Mouse (Mus musculus) neural tube, embryonic 14.5 days (tissue): ENCODE data around the gene Sae1. TPM values are rescaled to one million over a fixed set of nuclear protein-coding genes. Genes with fewer than 3 reads are reported as not detected.

Source experiments
- ATAC-seq: fragments of 200-750 bp; cut with Nextera tagmentation; 2 replicates; pipeline ENCODE4 v1.8.0; 2017; ENCODE audit warnings: low read depth, mild to moderate bottlenecking, moderate TSS enrichment, moderate library complexity
- H3K27ac ChIP-seq: fragments of 300-500 bp; sonication (generic); 2 replicates; pipeline ENCODE4 v1.5.1; 2014; ENCODE audit warnings: low read depth, mild to moderate bottlenecking, control low read depth, low read length, moderate library complexity, mixed read lengths
- H3K27me3 ChIP-seq: fragments of 300-500 bp; sonication (generic); 2 replicates; pipeline ENCODE4 v1.6.1; 2014; ENCODE audit warnings: low read length; ENCODE audit not compliant: control insufficient read depth, insufficient read depth
- H3K36me3 ChIP-seq: fragments of 300-500 bp; sonication (generic); 2 replicates; pipeline ENCODE4 v1.6.1; 2014; ENCODE audit warnings: low read length, mixed read lengths; ENCODE audit not compliant: control insufficient read depth, insufficient read depth
- H3K4me1 ChIP-seq: fragments of 300-500 bp; sonication (generic); 2 replicates; pipeline ENCODE4 v1.6.1; 2014; ENCODE audit warnings: low read length; ENCODE audit not compliant: control insufficient read depth, insufficient read depth
- H3K4me2 ChIP-seq: fragments of 300-500 bp; sonication (generic); 2 replicates; pipeline ENCODE4 v1.6.1; 2014; ENCODE audit warnings: mild to moderate bottlenecking, low read depth, low read length, control low read depth
- H3K4me3 ChIP-seq: fragments of 300-500 bp; sonication (generic); 2 replicates; pipeline ENCODE4 v1.5.1; 2014; ENCODE audit warnings: low read depth, low read length, control low read depth, mixed read lengths
- H3K9ac ChIP-seq: fragments of 300-500 bp; sonication (generic); replicated peaks from 2 replicates; pipeline ENCODE4 v1.6.1; 2014; ENCODE audit warnings: low read depth, mild to moderate bottlenecking, control low read depth, low read length, mixed read lengths
- H3K9me3 ChIP-seq: fragments of 300-500 bp; sonication (generic); 2 replicates; pipeline ENCODE4 v1.6.1; 2016; ENCODE audit warnings: low read length; ENCODE audit not compliant: control insufficient read depth
- WGBS: fragments of 180-500 bp; shearing (Covaris S2); extraction: QIAGEN DNeasy Blood & Tissue Kit; methylation state at CpG from one replicate; pipeline ENCODE4 v1.1.7; 2014; 5-methylcytosine and 5-hydroxymethylcytosine counted together
- polyA plus RNA-seq: library from polyadenylated mRNA; unstranded; fragments of >200 nt; fragmentation: Nextera tagmentation; extraction: Ambion mirVana; gene quantifications from 2 replicates; pipeline ENCODE4 v1.2.1, GENCODE M21; 2014

Sae1 gene
- polyA plus RNA-seq, 1 experiment from 2014 or later, result 197 TPM

GRCm38 (mm10) chr7:16344598-16344997 lies 43.0 kb downstream of the Sae1 start:
- H3K4me2 ChIP-seq, result no peak overlapping the region
- no peaks in the 10 kb centered on the region for H3K4me1 ChIP-seq
- no peak overlapping the region for H3K9ac ChIP-seq
- H3K9me3 ChIP-seq, result no peaks in the 10 kb centered on the region
- H3K27me3 ChIP-seq, result no peaks in the 10 kb centered on the region
- no peak for ATAC-seq
- H3K36me3 ChIP-seq, result peaks cover 4% of the 10 kb centered on the region; the same call in 1 of the 2 replicates
- no peak overlapping the region for H3K27ac ChIP-seq
- H3K4me3 ChIP-seq, result no peak overlapping the region
- WGBS, result 82% methylated on average over 3 of the region's 3 CpGs

DNA sequence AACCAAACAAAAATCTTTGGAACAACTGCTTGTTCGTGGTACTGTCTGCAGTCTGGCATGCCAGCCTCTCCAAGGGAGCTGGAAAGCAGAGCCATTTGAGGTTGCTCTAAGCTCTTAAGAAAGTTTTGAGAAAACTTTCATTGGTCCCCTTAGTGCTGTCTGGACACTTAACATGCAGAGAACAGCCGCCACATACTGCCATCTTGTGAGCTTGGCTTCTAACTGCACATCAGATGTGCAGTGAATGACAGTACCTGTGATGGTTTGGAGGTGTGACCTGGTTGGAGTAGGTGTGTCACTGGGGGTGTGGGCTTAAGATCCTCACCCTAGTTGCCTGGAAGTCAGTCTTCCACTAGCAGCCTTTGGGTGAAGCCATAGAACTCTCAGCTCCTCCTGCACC lies 49.9 kb downstream of the Sae1 start:
- Histone ChIP-seq H3K27ac (no peak overlapping the region), H3K4me2 (no peak overlapping the region), H3K4me3 (no peak overlapping the region), H3K36me3 (peaks cover 11% of the 10 kb centered on the region), H3K9me3 (no peaks in the 10 kb centered on the region), H3K9ac (no peak overlapping the region), H3K4me1 (no peaks in the 10 kb centered on the region), H3K27me3 (no peaks in the 10 kb centered on the region)
- ATAC-seq, result no peak
- WGBS, result 84% methylated on average over 2 of the region's 2 CpGs

DNA sequence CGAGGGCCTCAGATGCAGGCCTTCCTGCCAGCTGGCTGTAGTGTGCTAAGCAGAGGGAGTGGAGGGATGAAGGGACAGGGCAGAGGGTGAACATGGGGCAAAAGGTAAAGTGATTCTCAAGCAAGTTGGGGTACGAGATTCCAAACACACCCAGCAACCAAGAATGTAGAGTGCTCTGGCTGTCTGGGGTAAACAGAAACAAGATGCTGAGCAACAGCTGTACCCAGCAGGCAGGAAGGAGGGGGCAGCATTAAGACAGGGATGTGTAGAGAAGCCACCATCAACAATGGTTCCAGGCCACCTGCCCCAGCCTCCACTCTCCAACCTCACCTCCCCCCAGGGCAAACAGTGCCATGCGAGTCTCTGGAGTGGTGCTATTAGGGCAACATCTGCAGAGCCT lies 58.5 kb downstream of the Sae1 start:
- Histone ChIP-seq H3K4me2 (no peak overlapping the region), H3K27me3 (no peaks in the 10 kb centered on the region), H3K36me3 (peaks cover 33% of the 10 kb centered on the region), H3K9ac (no peak overlapping the region), H3K4me1 (no peaks in the 10 kb centered on the region), H3K4me3 (no peak overlapping the region), H3K27ac (no peak overlapping the region), H3K9me3 (no peaks in the 10 kb centered on the region)
- 80% methylated on average over 3 of the region's 3 CpGs for WGBS
- no peak for ATAC-seq

GRCm38 (mm10) chr7:16326607-16326971 lies 61.0 kb downstream of the Sae1 start:
- no peak overlapping the region for H3K4me3 ChIP-seq
- no peaks in the 10 kb centered on the region for H3K9me3 ChIP-seq
- H3K27ac ChIP-seq, result no peak overlapping the region
- WGBS, result 100% methylated on average over 2 of the region's 2 CpGs
- no peak overlapping the region for H3K9ac ChIP-seq
- peak; percentile 7; the same call in 1 of the 2 replicates for ATAC-seq
- H3K4me2 ChIP-seq, result no peak overlapping the region
- H3K36me3 ChIP-seq, result peaks cover 33% of the 10 kb centered on the region
- H3K4me1 ChIP-seq, result no peaks in the 10 kb centered on the region
- no peaks in the 10 kb centered on the region for H3K27me3 ChIP-seq

- peak; percentile 62 for ATAC-seq
- 35% methylated on average over 8 of the region's 8 CpGs for WGBS
- Histone ChIP-seq H3K4me1 (no peaks in the 10 kb centered on the region), H3K4me3 (no peak overlapping the region), H3K27me3 (no peaks in the 10 kb centered on the region), H3K27ac (no peak overlapping the region), H3K9ac (no peak overlapping the region), H3K4me2 (no peak overlapping the region), H3K9me3 (no peaks in the 10 kb centered on the region), H3K36me3 (peaks cover 33% of the 10 kb centered on the region)
Measured at GRCm38 (mm10) chr7:16325920-16326606, 61.5 kb downstream of the Sae1 start.

GRCm38 (mm10) chr7:16324661-16325060 lies 62.9 kb downstream of the Sae1 start:
- Histone ChIP-seq H3K27ac (no peak overlapping the region), H3K9me3 (no peaks in the 10 kb centered on the region), H3K9ac (no peak overlapping the region), H3K4me1 (no peaks in the 10 kb centered on the region), H3K36me3 (peaks cover 25% of the 10 kb centered on the region), H3K27me3 (no peaks in the 10 kb centered on the region), H3K4me3 (no peak overlapping the region), H3K4me2 (no peak overlapping the region)
- no peak for ATAC-seq
- 92% methylated on average over 7 of the region's 7 CpGs for WGBS

DNA sequence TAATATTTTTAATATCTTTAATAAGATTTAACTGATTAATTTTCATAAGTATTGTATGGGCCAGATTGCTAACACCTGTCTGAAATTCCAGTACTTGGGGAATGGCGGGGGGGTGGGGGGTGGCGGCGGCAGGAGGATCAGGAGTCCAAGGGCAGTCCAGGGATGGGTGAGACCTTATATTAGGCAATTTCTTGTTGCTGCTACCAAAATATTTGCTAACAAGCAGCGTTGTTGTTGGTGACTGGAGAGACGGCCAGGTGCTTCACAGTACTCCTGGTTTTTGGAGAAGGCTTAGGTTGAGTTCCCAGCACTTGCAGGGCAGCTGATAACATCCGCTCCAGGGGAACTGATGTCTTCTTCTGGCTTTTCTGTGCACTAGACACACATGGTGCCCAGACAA lies 67.1 kb downstream of the Sae1 start:
- Histone ChIP-seq H3K27me3 (no peaks in the 10 kb centered on the region), H3K9me3 (no peaks in the 10 kb centered on the region)

DNA sequence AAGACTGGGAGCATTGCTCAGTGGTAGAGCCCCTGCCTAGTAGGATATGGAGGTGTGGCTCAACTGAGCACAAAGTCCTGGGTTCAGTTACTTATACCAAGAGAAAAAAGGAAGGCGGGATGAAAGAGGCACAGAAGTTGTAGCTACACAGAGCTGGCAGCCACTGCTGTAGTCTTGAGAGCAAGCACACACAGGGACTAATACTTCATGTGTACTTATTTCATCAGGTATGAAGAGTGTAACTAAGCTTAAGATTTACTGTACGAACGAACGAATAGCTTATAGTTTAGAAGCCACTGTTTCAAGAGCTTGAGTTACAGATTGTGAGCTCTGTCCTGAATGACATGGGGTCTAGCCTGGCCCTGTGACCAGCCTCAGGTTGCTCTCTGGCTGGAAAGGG lies 68.4 kb downstream of the Sae1 start:
- no peak for ATAC-seq
- no peaks in the 10 kb centered on the region; the same call in 1 of the 2 replicates for H3K4me1 ChIP-seq
- H3K9ac ChIP-seq, result no peak overlapping the region
- H3K9me3 ChIP-seq, result no peaks in the 10 kb centered on the region
- WGBS, result 92% methylated on average over 4 of the region's 4 CpGs
- no peak overlapping the region for H3K27ac ChIP-seq
- H3K4me2 ChIP-seq, result no peak overlapping the region
- H3K27me3 ChIP-seq, result no peaks in the 10 kb centered on the region
- H3K36me3 ChIP-seq, result no peaks in the 10 kb centered on the region
- no peak overlapping the region for H3K4me3 ChIP-seq

More for the DNA sequence above, 67.1 kb downstream of the Sae1 start:
- whole genome bisulfite sequencing, result 94% methylated on average over 6 of the region's 6 CpGs
- no peaks in the 10 kb centered on the region for H3K36me3 ChIP-seq
- H3K4me2 ChIP-seq, result no peak overlapping the region
- no peak overlapping the region for H3K4me3 ChIP-seq
- H3K9ac ChIP-seq, result no peak overlapping the region
- ATAC-seq, result no peak
- no peaks in the 10 kb centered on the region for H3K4me1 ChIP-seq
- no peak overlapping the region for H3K27ac ChIP-seq

- Histone ChIP-seq H3K4me1 (peaks cover 9% of the 10 kb centered on the region; the same call in 1 of the 2 replicates), H3K27ac (no peak overlapping the region), H3K27me3 (no peaks in the 10 kb centered on the region), H3K36me3 (no peaks in the 10 kb centered on the region), H3K4me2 (no peak overlapping the region), H3K9me3 (no peaks in the 10 kb centered on the region), H3K9ac (no peak overlapping the region), H3K4me3 (no peak overlapping the region)
- no peak for ATAC-seq
- 85% methylated on average over 13 of the region's 14 CpGs for WGBS
Measured at GRCm38 (mm10) chr7:16317094-16317493, 70.5 kb downstream of the Sae1 start.
